Mouse (Mus musculus): ENCODE data around the gene Sun2.

- TF ChIP-seq SMC3 (IDR thresholded peaks at IDR 0.05; ENCODE audit: low read depth, low read length) (no peak), RAD21 (IDR thresholded peaks at IDR 0.05; ENCODE audit: low read depth, low read length) (no peak), EP300 (IDR thresholded peaks at IDR 0.05; ENCODE audit: low read length) (no peak), MXI1 (IDR thresholded peaks at IDR 0.05; ENCODE audit: low read depth, low read length) (no peak), POLR2A (IDR thresholded peaks at IDR 0.05; ENCODE audit: low read depth, low read length) (no peak), MAX (IDR thresholded peaks at IDR 0.05; ENCODE audit: low read length) (no peak), CTCF (conservative IDR thresholded peaks at IDR 0.05 in 1 of 2, IDR thresholded peaks at IDR 0.05 in 1 of 2; ENCODE audit: low read depth in 2 of 2, low read length in 2 of 2) (no peak), JUND (conservative IDR thresholded peaks at IDR 0.05; ENCODE audit: low read depth, low read length) (no peak), NRF1 (IDR thresholded peaks at IDR 0.05; ENCODE audit: low read depth, low read length) (no peak), GABPA (IDR thresholded peaks at IDR 0.05; ENCODE audit: insufficient replicate concordance, low read depth, low read length) (no peak), KAT2A (IDR thresholded peaks at IDR 0.05; ENCODE audit: insufficient replicate concordance, low read length) (no peak), HCFC1 (IDR thresholded peaks at IDR 0.05; ENCODE audit: low read depth, low read length) (no peak)
Measured at GRCm38 (mm10) chr15:79694512-79694911, 47.8 kb downstream of the Sun2 start.

All from CH12.LX (cell line).